Mouse (Mus musculus): ENCODE results near the gene Lgr4.

- no peak for TF ChIP-seq CTCF (IDR thresholded peaks at IDR 0.05; ENCODE audit: low read depth, low read length)
- TF ChIP-seq POLR2A (IDR thresholded peaks at IDR 0.05; ENCODE audit: extremely low read depth, insufficient read depth, low read length): no peak
These were observed 35.7 kb downstream of the Lgr4 start for GRCm38 (mm10) chr2:109953048-109953717.

Data from liver, adult 2 months (tissue).